Mouse (Mus musculus): ENCODE measurements at regions not wholly inside any gene's neighbourhood (a gene's known extent, or its start where the extent isn't known, plus 50 kb on each side); places are given as distances from the start of the nearest gene placed in this dataset.

GRCm38 (mm10) chr6:133904501-133904900 is 50.9 kb upstream of the Kap start:
- DNase-seq (ENCODE audit: low spot score), result no peak

GRCm38 (mm10) chr6:133934667-133935066 is 81.1 kb upstream of the Kap start:
- no peak for DNase-seq (ENCODE audit: low spot score)

- no peak for DNase-seq (ENCODE audit: low spot score)
Measured at GRCm38 (mm10) chr6:133935671-133936070, 82.1 kb upstream of the Kap start.

- no peak for DNase-seq (ENCODE audit: low spot score)
Measured at GRCm38 (mm10) chr6:133959902-133960634, 75.4 kb upstream of the Etv6 start.

GRCm38 (mm10) chr6:133960713-133961112 is 74.8 kb upstream of the Etv6 start:
- DNase-seq (ENCODE audit: low spot score), result peak; percentile 81

GRCm38 (mm10) chr6:133962641-133963040 is 72.9 kb upstream of the Etv6 start:
- no peak for DNase-seq (ENCODE audit: low spot score)

GRCm38 (mm10) chr6:133963264-133963663 is 72.2 kb upstream of the Etv6 start:
- no peak for DNase-seq (ENCODE audit: low spot score)

- no peak for DNase-seq (ENCODE audit: low spot score)
Measured at GRCm38 (mm10) chr6:133967286-133967685, 68.2 kb upstream of the Etv6 start.

GRCm38 (mm10) chr6:133972054-133972705 is 63.3 kb upstream of the Etv6 start:
- no peak for DNase-seq (ENCODE audit: low spot score)

GRCm38 (mm10) chr6:133973205-133973838 is 62.2 kb upstream of the Etv6 start:
- DNase-seq (ENCODE audit: low spot score), result no peak

GRCm38 (mm10) chr6:133975951-133976350 is 59.5 kb upstream of the Etv6 start:
- DNase-seq (ENCODE audit: low spot score), result no peak

- DNase-seq (ENCODE audit: low spot score), result no peak
Measured at GRCm38 (mm10) chr6:133976854-133977253, 58.6 kb upstream of the Etv6 start.

GRCm38 (mm10) chr6:133983804-133984514 is 51.5 kb upstream of the Etv6 start:
- DNase-seq (ENCODE audit: low spot score), result no peak

- no peak for DNase-seq (ENCODE audit: low spot score)
Measured at GRCm38 (mm10) chr6:133984666-133985355, 50.7 kb upstream of the Etv6 start.
